Mouse (Mus musculus) heart, embryonic 14.5 days (tissue): Measurements from ENCODE around the gene Cpvl. TPM values are rescaled to one million over a fixed set of nuclear protein-coding genes. Genes with fewer than 3 reads are reported as not detected.

ENCODE experiments used
- ATAC-seq: fragments of 200-750 bp; cut with Nextera tagmentation; 2 replicates; pipeline ENCODE4 v1.8.0; 2017; ENCODE audit warnings: low read depth, moderate TSS enrichment; ENCODE audit not compliant: insufficient number of reproducible peaks, insufficient read depth, low FRiP score
- H3K27ac ChIP-seq, 2 experiments: fragments of 200-500 bp in 1 of 2; fragments of 300-500 bp in 1 of 2; sonication (generic) in 1 of 2; replicated peaks in 1 of 2; 2 replicates each; pipeline ENCODE4 v1.5.1; 2012 to 2014; ENCODE audit warnings: low read depth in 2 of 2, low read length in 2 of 2, control low read depth in 1 of 2, mild to moderate bottlenecking in 1 of 2, mixed read lengths in 1 of 2; ENCODE audit not compliant: control insufficient read depth in 1 of 2, insufficient read depth in 1 of 2
- H3K27me3 ChIP-seq: fragments of 300-500 bp; sonication (generic); 2 replicates; pipeline ENCODE4 v1.6.1; 2014; ENCODE audit warnings: mild to moderate bottlenecking, low read length, control low read depth; ENCODE audit not compliant: control insufficient read depth, insufficient read depth
- H3K36me3 ChIP-seq: fragments of 300-500 bp; sonication (generic); 2 replicates; pipeline ENCODE4 v1.6.1; 2014; ENCODE audit warnings: mild to moderate bottlenecking, control low read depth, low read length, mixed read lengths; ENCODE audit not compliant: control insufficient read depth, insufficient read depth
- H3K4me1 ChIP-seq, 2 experiments: fragments of 200-500 bp in 1 of 2; fragments of 300-500 bp in 1 of 2; sonication (generic) in 1 of 2; 2 replicates each; pipeline ENCODE4 v1.6.1; 2012 to 2014; ENCODE audit warnings: low read length in 2 of 2, control low read depth in 1 of 2, mixed read lengths in 1 of 2; ENCODE audit not compliant: control insufficient read depth in 2 of 2, insufficient read depth in 2 of 2
- H3K4me2 ChIP-seq: fragments of 300-500 bp; sonication (generic); 2 replicates; pipeline ENCODE4 v1.6.1; 2014; ENCODE audit warnings: mild to moderate bottlenecking, low read length
- H3K4me3 ChIP-seq, 2 experiments: fragments of 200-500 bp in 1 of 2; fragments of 300-500 bp in 1 of 2; sonication (generic) in 1 of 2; 2 replicates each; pipeline ENCODE4 v1.5.1; 2012 to 2014; ENCODE audit warnings: low read length in 2 of 2, mild to moderate bottlenecking in 2 of 2, control low read depth in 1 of 2, low read depth in 1 of 2, moderate library complexity in 1 of 2; ENCODE audit not compliant: control insufficient read depth in 1 of 2, insufficient read depth in 1 of 2
- H3K9ac ChIP-seq: fragments of 300-500 bp; sonication (generic); 2 replicates; pipeline ENCODE4 v1.6.1; 2014; ENCODE audit warnings: mild to moderate bottlenecking, low read length
- H3K9me3 ChIP-seq: fragments of 300-500 bp; sonication (generic); 2 replicates; pipeline ENCODE4 v1.6.1; 2016; ENCODE audit warnings: low read length, control low read depth; ENCODE audit not compliant: control insufficient read depth
- WGBS: fragments of 180-500 bp; shearing (Covaris S2); extraction: QIAGEN DNeasy Blood & Tissue Kit; methylation state at CpG from one replicate; pipeline ENCODE4 v1.1.7; 2014; 5-methylcytosine and 5-hydroxymethylcytosine counted together
- polyA plus RNA-seq: library from polyadenylated mRNA; unstranded; fragments of >200 nt; fragmentation: Nextera tagmentation; extraction: Ambion mirVana; gene quantifications from 2 replicates; pipeline ENCODE4 v1.2.1, GENCODE M21; 2014

Gene Cpvl
- polyA plus RNA-seq, 1 experiment from 2014 or later: not detected

DNA sequence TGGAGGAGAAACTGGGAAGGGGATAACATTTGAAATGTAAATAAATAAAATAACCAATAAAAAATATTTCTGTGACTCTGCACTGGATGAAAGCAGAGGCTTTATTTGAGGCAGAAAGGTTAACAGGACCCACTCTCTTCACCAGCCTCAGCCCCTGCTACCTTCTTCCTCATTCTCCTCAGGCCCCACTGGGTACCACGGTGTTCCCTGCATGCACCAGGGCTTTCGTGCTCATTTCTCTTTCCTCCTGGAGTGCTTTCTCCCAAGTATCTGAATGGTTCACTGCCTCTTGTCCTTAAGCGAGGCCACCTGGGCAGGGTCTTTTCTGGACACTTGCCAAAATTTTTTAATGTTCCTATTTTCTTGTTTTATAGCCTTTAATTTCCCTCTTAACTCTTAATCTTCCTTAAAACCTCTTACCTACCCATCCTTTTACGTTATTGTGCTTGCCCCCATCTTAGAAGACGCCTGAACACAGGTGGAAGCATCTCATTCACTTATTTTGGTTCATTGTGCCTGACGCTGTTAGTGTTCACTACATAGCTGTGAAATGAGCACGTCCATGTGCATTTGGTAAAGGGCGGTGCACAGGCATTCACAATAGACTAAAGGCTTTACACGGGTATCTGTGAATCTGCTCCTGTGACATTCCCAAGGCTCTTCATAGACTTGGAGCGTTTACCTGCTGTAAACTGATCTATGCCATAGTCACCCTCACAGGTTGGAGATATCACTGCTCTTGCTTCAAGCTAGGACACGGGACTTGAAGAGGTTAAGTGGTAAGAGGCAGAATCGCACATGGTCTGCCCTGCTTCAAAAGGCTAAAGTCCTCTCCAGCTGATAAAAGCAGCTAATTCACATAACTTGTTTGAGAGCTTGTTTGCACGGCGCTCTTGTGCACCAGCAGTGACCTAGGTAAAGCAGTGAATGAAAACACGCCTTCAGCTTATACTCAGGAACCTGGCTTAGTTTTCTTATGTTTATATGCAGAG, 41.0 kb downstream of the Cpvl start:
- no peak overlapping the region for H3K4me3 ChIP-seq
- H3K36me3 ChIP-seq: no peaks in the 10 kb centered on the region
- ATAC-seq: no peak
- no peak overlapping the region for H3K9ac ChIP-seq
- H3K4me1 ChIP-seq: peaks cover 10 to 24% of the 10 kb centered on the region in 2 experiments
- H3K27me3 ChIP-seq: no peaks in the 10 kb centered on the region
- H3K4me2 ChIP-seq: 0 out of 2 replicates have a peak overlapping the region, but pooled peaks have one; percentile 4
- no peaks in the 10 kb centered on the region for H3K9me3 ChIP-seq
- 60% methylated on average over 15 of the region's 15 CpGs for WGBS
- no peak overlapping the region for H3K27ac ChIP-seq

DNA sequence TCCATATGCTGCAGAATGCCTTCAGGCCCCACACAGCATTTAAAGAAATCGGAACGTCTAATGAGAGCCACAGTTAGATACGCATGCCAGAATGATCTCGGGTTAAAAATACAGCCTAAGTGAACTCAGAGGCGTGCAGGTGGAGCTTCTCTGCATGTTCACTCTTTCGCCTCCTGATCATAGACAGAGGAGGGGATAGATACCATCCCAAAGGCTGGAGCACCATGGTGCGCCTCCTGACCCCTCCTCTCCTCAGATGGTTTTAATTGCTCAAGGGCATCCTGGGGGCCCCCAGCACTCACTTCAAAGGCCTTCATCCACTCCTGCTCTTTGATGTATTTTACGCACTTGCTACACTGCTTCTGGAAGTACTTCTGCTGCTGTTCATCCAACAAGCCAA, 46.9 kb downstream of the Cpvl start:
- H3K4me3 ChIP-seq: no peak overlapping the region
- no peak overlapping the region for H3K4me2 ChIP-seq
- no peaks in the 10 kb centered on the region for H3K36me3 ChIP-seq
- H3K4me1 ChIP-seq: no peaks in the 10 kb centered on the region
- no peak overlapping the region for H3K27ac ChIP-seq
- no peak overlapping the region for H3K9ac ChIP-seq
- 83% methylated on average over 8 of the region's 8 CpGs for WGBS
- no peak for ATAC-seq
- no peaks in the 10 kb centered on the region for H3K27me3 ChIP-seq
- no peaks in the 10 kb centered on the region for H3K9me3 ChIP-seq

DNA sequence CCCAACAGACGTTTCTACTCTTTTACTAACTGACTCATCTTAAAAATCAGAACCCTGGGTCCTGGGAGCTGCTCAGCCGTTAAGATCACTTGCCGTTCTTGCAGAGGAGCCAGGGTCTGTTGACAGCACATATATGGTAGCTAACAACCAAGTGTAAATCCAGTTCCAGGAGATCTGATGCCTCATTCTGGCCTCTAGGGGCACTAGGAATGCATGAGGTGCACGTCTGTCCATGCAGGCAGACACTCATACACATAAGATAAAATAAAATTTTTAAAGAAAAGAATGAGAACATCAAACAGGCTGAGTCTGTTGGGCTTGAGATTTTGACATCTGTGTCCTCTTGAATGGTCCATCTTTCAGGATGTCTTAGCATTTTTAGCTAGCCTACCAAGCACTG, 48.6 kb downstream of the Cpvl start:
- ATAC-seq: no peak
- H3K27me3 ChIP-seq: no peaks in the 10 kb centered on the region
- no peaks in the 10 kb centered on the region for H3K9me3 ChIP-seq
- no peak overlapping the region for H3K4me2 ChIP-seq
- H3K27ac ChIP-seq: no peak overlapping the region
- H3K4me1 ChIP-seq: no peaks in the 10 kb centered on the region
- H3K9ac ChIP-seq: no peak overlapping the region
- no peaks in the 10 kb centered on the region for H3K36me3 ChIP-seq
- 56% methylated on average over 4 of the region's 4 CpGs for WGBS
- H3K4me3 ChIP-seq: no peak overlapping the region

DNA sequence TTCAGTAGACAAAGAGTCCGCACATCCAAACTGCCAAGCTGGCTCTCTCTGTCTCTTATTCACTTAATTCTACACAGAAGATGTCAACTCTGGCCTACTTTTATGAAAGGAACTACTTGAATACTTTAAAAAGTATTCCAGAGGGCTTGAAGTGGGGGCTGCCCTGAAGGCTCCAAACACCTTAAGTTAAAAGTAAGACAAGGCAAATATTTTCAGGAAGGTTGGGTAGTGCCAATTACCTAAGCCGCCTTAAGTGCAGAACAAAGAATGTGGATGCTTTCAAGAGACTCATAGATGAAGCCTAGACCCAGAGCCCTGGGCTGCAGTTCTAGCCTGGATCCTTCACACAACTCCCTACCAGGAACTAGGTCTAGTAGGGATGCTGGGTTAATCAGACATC, 52.3 kb downstream of the Cpvl start:
- H3K27ac ChIP-seq: no peak overlapping the region
- no peaks in the 10 kb centered on the region for H3K4me1 ChIP-seq
- no peaks in the 10 kb centered on the region for H3K9me3 ChIP-seq
- H3K4me2 ChIP-seq: no peak overlapping the region
- WGBS: 93% methylated on average over 2 of the region's 2 CpGs
- no peak overlapping the region for H3K4me3 ChIP-seq
- ATAC-seq: no peak
- no peaks in the 10 kb centered on the region for H3K36me3 ChIP-seq
- no peak overlapping the region for H3K9ac ChIP-seq
- H3K27me3 ChIP-seq: no peaks in the 10 kb centered on the region

DNA sequence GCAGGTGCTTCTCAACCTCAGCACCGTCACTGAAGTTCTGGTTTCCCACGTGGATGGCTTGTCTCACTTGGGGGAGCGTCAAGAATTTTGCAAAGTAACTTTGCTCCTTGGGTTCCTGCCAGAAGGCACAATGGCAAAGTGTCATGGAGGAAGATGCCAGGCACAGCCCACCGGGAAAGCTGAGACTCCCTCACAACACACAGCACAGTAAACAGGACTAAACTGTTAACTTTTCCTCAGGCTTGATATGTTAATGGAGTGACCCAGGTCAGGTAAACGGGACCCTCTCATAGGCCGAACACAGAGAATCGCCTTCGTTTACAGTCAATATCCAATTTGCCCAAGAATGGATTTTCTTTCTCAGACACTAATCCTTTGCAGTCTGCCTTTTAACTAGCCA, 53.3 kb downstream of the Cpvl start:
- Histone ChIP-seq H3K9me3 (no peaks in the 10 kb centered on the region), H3K36me3 (no peaks in the 10 kb centered on the region), H3K27ac (no peak overlapping the region), H3K4me1 (no peaks in the 10 kb centered on the region), H3K27me3 (no peaks in the 10 kb centered on the region), H3K4me2 (no peak overlapping the region), H3K4me3 (no peak overlapping the region), H3K9ac (no peak overlapping the region)
- 68% methylated on average over 8 of the region's 8 CpGs for WGBS
- no peak for ATAC-seq

DNA sequence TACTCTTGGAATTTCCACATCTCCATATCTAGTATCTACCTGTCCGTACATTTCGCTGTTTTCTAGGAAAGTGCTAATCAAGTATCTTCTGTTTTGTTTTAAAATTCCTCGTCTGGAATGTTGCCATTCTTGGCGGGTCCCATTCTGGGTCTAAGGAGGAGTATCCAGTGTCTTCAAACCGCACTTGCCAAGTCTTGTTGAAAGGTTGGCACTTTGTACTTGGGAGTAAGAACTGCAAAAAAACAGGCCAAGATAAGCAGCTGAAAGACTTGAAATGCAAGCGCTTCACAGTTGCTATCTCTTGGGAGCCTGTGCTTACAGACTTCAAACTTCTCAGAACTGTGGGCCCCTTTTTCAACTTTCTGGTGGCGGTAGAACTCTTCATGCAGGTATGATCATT, 58.4 kb downstream of the Cpvl start:
- Histone ChIP-seq H3K36me3 (no peaks in the 10 kb centered on the region), H3K4me2 (no peak overlapping the region), H3K9me3 (no peaks in the 10 kb centered on the region), H3K4me3 (no peak overlapping the region), H3K27me3 (no peaks in the 10 kb centered on the region), H3K4me1 (no peaks in the 10 kb centered on the region), H3K27ac (no peak overlapping the region), H3K9ac (no peak overlapping the region)
- ATAC-seq: no peak
- WGBS: 51% methylated on average over 7 of the region's 7 CpGs

DNA sequence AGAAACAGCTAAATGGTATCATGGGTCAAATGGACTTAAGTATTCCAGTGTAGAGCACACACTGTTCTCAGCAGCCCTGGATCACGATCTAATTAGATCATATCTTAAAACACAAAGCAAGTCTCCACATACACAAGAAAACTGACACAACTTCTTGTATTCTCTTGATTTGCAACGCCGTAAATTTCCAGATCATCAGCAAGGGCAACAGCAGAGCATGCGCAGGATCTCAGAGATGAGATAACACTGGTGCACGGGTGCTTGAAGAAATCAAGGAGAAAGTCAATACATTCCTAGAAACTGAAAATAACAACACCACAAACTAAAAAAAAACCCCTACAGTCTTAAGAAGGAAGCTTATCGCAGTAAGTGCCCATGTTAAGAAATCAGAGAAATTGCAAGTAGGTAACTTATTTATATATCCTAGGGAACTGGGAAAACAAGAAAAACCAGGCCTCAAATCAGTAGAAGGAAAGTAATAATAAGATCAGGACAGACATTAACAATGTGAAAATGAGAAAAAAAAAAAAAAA, 61.4 kb downstream of the Cpvl start:
- Histone ChIP-seq H3K9ac (no peak overlapping the region), H3K4me2 (no peak overlapping the region), H3K9me3 (no peaks in the 10 kb centered on the region), H3K36me3 (no peaks in the 10 kb centered on the region), H3K27me3 (no peaks in the 10 kb centered on the region), H3K27ac (no peak overlapping the region), H3K4me1 (no peaks in the 10 kb centered on the region), H3K4me3 (no peak overlapping the region)
- no peak for ATAC-seq
- WGBS: 87% methylated on average over 6 of the region's 6 CpGs
